8 mouse cellular contexts compared by ENCODE assay signal in the genomic region with DNA sequence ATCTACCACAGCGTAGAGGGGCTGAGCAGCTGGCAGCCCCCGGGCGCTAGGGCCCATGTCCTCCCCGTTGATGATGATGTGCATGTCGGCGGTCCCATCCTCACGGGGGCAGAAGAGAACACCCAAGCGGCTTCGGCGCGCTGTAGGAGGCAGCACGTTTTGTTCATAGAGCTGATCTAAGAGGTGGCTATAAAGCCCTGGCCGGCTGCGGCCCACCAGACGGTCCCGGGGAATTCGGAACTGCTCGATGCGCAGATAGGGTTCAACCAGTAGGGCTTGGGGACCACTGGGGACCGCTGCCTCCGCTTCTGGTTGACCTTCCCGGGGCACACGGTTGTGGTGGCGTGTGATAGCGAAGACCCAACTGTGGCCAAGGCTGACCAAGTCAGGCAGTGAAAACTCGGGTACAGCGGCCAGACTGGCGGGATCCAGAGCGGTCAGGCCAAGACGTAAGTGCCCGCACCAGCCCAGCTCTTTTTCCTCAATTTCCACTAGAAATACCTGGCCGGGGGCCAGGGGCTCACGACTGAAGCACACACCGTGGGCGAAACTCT. TPM values are rescaled to one million over a fixed set of nuclear protein-coding genes. Genes with fewer than 3 reads are reported as not detected.
A peak's percentile ranks its signal among the peaks of the same experiment; 100 is the strongest.
DNase-seq lines count a peak whose midpoint lies in the region; ATAC-seq lines count a peak whose summit lies in the region.

A gene (plus strand): TSS at position 126 of the 554 bp plus-strand sequence.

- no peaks in the 10 kb centered on the region for H3K9me3 ChIP-seq in hindbrain, embryonic 15.5 days

- peak within 1 kb of the TSS; percentile 66 for H3K9ac ChIP-seq in hindbrain, embryonic 15.5 days

- peak within 1 kb of the TSS; percentile 99 for H3K4me2 ChIP-seq in hindbrain, embryonic 15.5 days

- peaks cover 24% of the 10 kb centered on the region for H3K4me1 ChIP-seq in hindbrain, embryonic 15.5 days (replicated peaks)

- ATAC-seq in hindbrain, embryonic 15.5 days (ENCODE audit: low FRiP score, low read depth) = peak; percentile 72

- H3K27ac ChIP-seq in hindbrain, embryonic 15.5 days (replicated peaks) = peak within 1 kb of the TSS; percentile 82

- no peaks in the 10 kb centered on the region for H3K27me3 ChIP-seq in hindbrain, embryonic 15.5 days

- peak; percentile 77 for DNase-seq in T-cell, adult 2 months (ENCODE audit: low spot score)
- peak; percentile 71 to 77 for DNase-seq in cerebellum, postnatal 36 days
- DNase-seq in gastrocnemius, adult 18-20 months (ENCODE audit: low spot score) = peak; percentile 83
- DNase-seq in layer of hippocampus, postnatal 36 days = peak; percentile 80 to 82
- DNase-seq in lung, postnatal 36 days = peak; percentile 88
- DNase-seq in retina, embryonic 14.5 days (ENCODE audit: low spot score) = peak; percentile 77
- peak; percentile 82 for DNase-seq in thymus, postnatal 36 days

- H3K4me3 ChIP-seq in hindbrain, embryonic 15.5 days = peak within 1 kb of the TSS; percentile 66

- WGBS in hindbrain, embryonic 15.5 days = under 1% methylated on average over 35 of the region's 35 CpGs

- peaks cover 10% of the 10 kb centered on the region for H3K36me3 ChIP-seq in hindbrain, embryonic 15.5 days

RNA-seq across cellular contexts. Expression of the gene that starts here (rescaled TPM):
- total RNA-seq in gastrocnemius, adult 18-20 months (2021) = 10 to 100 TPM; 51.3 to 55.9 TPM
- 97.0 and 105 TPM in 2 replicates for polyA plus RNA-seq in hindbrain, embryonic 15.5 days (2015; fragmentation: Nextera tagmentation; extraction: Ambion mirVana)
- total RNA-seq in layer of hippocampus, postnatal 36 days (2021) = 10 to 100 TPM; 92.9 to 93.4 TPM

Comparison
In these comparisons a context has a peak if more than half of its experiments do, and no peak if none do; other contexts are left out.
1. Peak in every context shown above with its lines: DNase-seq, ATAC-seq, H3K4me3 ChIP-seq and H3K27ac ChIP-seq.